Mouse (Mus musculus) midbrain, postnatal 0 days (tissue): Measurements from ENCODE around the gene Slc22a2. TPM values are rescaled to one million over a fixed set of nuclear protein-coding genes. Genes with fewer than 3 reads are reported as not detected.

Experiments used
- ATAC-seq: fragments of 200-750 bp; cut with Nextera tagmentation; 2 replicates; pipeline ENCODE4 v1.8.0; 2017; ENCODE audit warnings: moderate number of reproducible peaks, mild to moderate bottlenecking, moderate TSS enrichment, moderate library complexity; ENCODE audit not compliant: low FRiP score
- DNase-seq: peaks from one replicate; pipeline ENCODE4 v3.0.0-alpha.2; 2015; ENCODE audit warnings: low spot score
- H3K27ac ChIP-seq: fragments of 300-500 bp; sonication (generic); 2 replicates; pipeline ENCODE4 v1.5.1; 2014; ENCODE audit warnings: low read depth, mild to moderate bottlenecking, low read length, mixed read lengths
- H3K27me3 ChIP-seq: fragments of 300-500 bp; sonication (generic); 2 replicates; pipeline ENCODE4 v1.6.1; 2014; ENCODE audit warnings: low read length, control low read depth, mixed read lengths; ENCODE audit not compliant: insufficient read depth
- H3K36me3 ChIP-seq: fragments of 300-500 bp; sonication (generic); 2 replicates; pipeline ENCODE4 v1.6.1; 2014; ENCODE audit warnings: low read length, control low read depth, mixed read lengths; ENCODE audit not compliant: insufficient read depth
- H3K4me1 ChIP-seq: fragments of 300-500 bp; sonication (generic); 2 replicates; pipeline ENCODE4 v1.6.1; 2014; ENCODE audit warnings: mild to moderate bottlenecking, control low read depth, antibody characterized with exemption, low read length, mixed read lengths; ENCODE audit not compliant: insufficient read depth
- H3K4me2 ChIP-seq: fragments of 300-500 bp; sonication (generic); 2 replicates; pipeline ENCODE4 v1.6.1; 2014; ENCODE audit warnings: low read depth, mild to moderate bottlenecking, low read length, mixed read lengths; ENCODE audit not compliant: poor library complexity, severe bottlenecking
- H3K4me3 ChIP-seq: fragments of 300-500 bp; sonication (generic); 2 replicates; pipeline ENCODE4 v1.5.1; 2014; ENCODE audit warnings: low read depth, mild to moderate bottlenecking, low read length, moderate library complexity
- H3K9ac ChIP-seq: fragments of 300-500 bp; sonication (generic); replicated peaks from 2 replicates; pipeline ENCODE4 v1.6.1; 2014; ENCODE audit warnings: mild to moderate bottlenecking, low read length, moderate library complexity, mixed read lengths; ENCODE audit not compliant: poor library complexity, severe bottlenecking
- H3K9me3 ChIP-seq: fragments of 300-500 bp; sonication (generic); 2 replicates; pipeline ENCODE4 v1.6.1; 2016; ENCODE audit warnings: low read length, control low read depth
- CTCF ChIP-seq: IDR thresholded peaks from 2 replicates; pipeline ENCODE4 v1.5.1; 2016; ENCODE audit warnings: antibody characterized with exemption, mild to moderate bottlenecking
- WGBS: fragments of 180-500 bp; shearing (Covaris S2); extraction: QIAGEN DNeasy Blood & Tissue Kit; methylation state at CpG from one replicate; pipeline ENCODE4 v1.1.7; 2014; 5-methylcytosine and 5-hydroxymethylcytosine counted together
- polyA plus RNA-seq: library from polyadenylated mRNA; unstranded; fragments of >200 nt; fragmentation: Nextera tagmentation; extraction: Ambion mirVana; gene quantifications from 2 replicates; pipeline ENCODE4 v1.2.1, GENCODE M21; 2015
- total RNA-seq: library from RNA; depleted of rRNA; stranded (reverse); fragments of >200 nt; gene quantifications from 2 replicates; pipeline ENCODE4 v1.2.3, GENCODE M21; 2014

Slc22a2 gene
- total and polyA plus RNA-seq, 2 experiments from 2014 or later = 0.44 to 0.83 TPM

- Histone ChIP-seq H3K4me1 (no peaks in the 10 kb centered on the region), H3K9me3 (no peaks in the 10 kb centered on the region), H3K4me3 (no peak overlapping the region), H3K27ac (no peak overlapping the region), H3K27me3 (no peaks in the 10 kb centered on the region), H3K9ac (no peak overlapping the region), H3K4me2 (no peak overlapping the region), H3K36me3 (no peaks in the 10 kb centered on the region)
- ATAC-seq (no peak), DNase-seq (no peak)
- no peak for TF ChIP-seq CTCF
- 74% methylated on average over 4 of the region's 4 CpGs for WGBS
Measured at GRCm38 (mm10) chr17:12641087-12641486, 57.2 kb downstream of the Slc22a2 start.

- H3K9ac ChIP-seq = no peak overlapping the region
- H3K36me3 ChIP-seq = no peaks in the 10 kb centered on the region
- H3K4me3 ChIP-seq = no peak overlapping the region
- TF ChIP-seq CTCF = no peak
- 85% methylated on average over 5 of the region's 5 CpGs for WGBS
- DNase-seq (no peak), ATAC-seq (no peak)
- H3K4me1 ChIP-seq = no peaks in the 10 kb centered on the region
- H3K27ac ChIP-seq = no peak overlapping the region
- no peak overlapping the region for H3K4me2 ChIP-seq
- no peaks in the 10 kb centered on the region for H3K9me3 ChIP-seq
- H3K27me3 ChIP-seq = no peaks in the 10 kb centered on the region
Measured at GRCm38 (mm10) chr17:12645461-12645860, 61.5 kb downstream of the Slc22a2 start.

GRCm38 (mm10) chr17:12652604-12653003, 68.7 kb downstream of the Slc22a2 start:
- DNase-seq = no peak
- no peaks in the 10 kb centered on the region; the same call in 1 of the 2 replicates for H3K4me1 ChIP-seq
- no peak overlapping the region for H3K27ac ChIP-seq
- ATAC-seq = no peak
- H3K4me3 ChIP-seq = no peak overlapping the region
- no peak for TF ChIP-seq CTCF
- no peaks in the 10 kb centered on the region for H3K27me3 ChIP-seq
- H3K9ac ChIP-seq = no peak overlapping the region
- no peak overlapping the region for H3K4me2 ChIP-seq
- 95% methylated on average over 11 of the region's 11 CpGs for WGBS
- H3K9me3 ChIP-seq = no peaks in the 10 kb centered on the region
- H3K36me3 ChIP-seq = no peaks in the 10 kb centered on the region

- no peak for TF ChIP-seq CTCF
Measured at GRCm38 (mm10) chr17:12654061-12654460, 70.1 kb downstream of the Slc22a2 start.

GRCm38 (mm10) chr17:12655826-12656225, 71.9 kb downstream of the Slc22a2 start:
- no peaks in the 10 kb centered on the region for H3K36me3 ChIP-seq
- H3K27ac ChIP-seq = no peak overlapping the region
- 85% methylated on average over 7 of the region's 7 CpGs for WGBS
- H3K4me1 ChIP-seq = no peaks in the 10 kb centered on the region; the same call in 1 of the 2 replicates
- no peaks in the 10 kb centered on the region for H3K27me3 ChIP-seq
- H3K9ac ChIP-seq = no peak overlapping the region
- no peak for TF ChIP-seq CTCF
- ATAC-seq (no peak), DNase-seq (no peak)
- no peak overlapping the region for H3K4me2 ChIP-seq
- no peaks in the 10 kb centered on the region for H3K9me3 ChIP-seq
- H3K4me3 ChIP-seq = no peak overlapping the region

More at GRCm38 (mm10) chr17:12654061-12654460, 70.1 kb downstream of the Slc22a2 start:
- no peaks in the 10 kb centered on the region; the same call in 1 of the 2 replicates for H3K4me1 ChIP-seq
- no peak for ATAC-seq
- H3K9ac ChIP-seq = no peak overlapping the region
- no peak for DNase-seq
- no peaks in the 10 kb centered on the region for H3K36me3 ChIP-seq
- no peaks in the 10 kb centered on the region for H3K27me3 ChIP-seq
- H3K9me3 ChIP-seq = no peaks in the 10 kb centered on the region
- no peak overlapping the region for H3K4me2 ChIP-seq
- 48% methylated on average over 3 of the region's 3 CpGs for WGBS
- no peak overlapping the region for H3K27ac ChIP-seq
- H3K4me3 ChIP-seq = no peak overlapping the region

GRCm38 (mm10) chr17:12658784-12659183, 74.9 kb downstream of the Slc22a2 start:
- no peaks in the 10 kb centered on the region for H3K9me3 ChIP-seq
- WGBS = 87% methylated on average over 7 of the region's 7 CpGs
- H3K27me3 ChIP-seq = no peaks in the 10 kb centered on the region
- no peaks in the 10 kb centered on the region; the same call in 1 of the 2 replicates for H3K4me1 ChIP-seq
- ATAC-seq (no peak), DNase-seq (no peak)
- H3K4me2 ChIP-seq = no peak overlapping the region
- H3K27ac ChIP-seq = no peak overlapping the region
- H3K36me3 ChIP-seq = no peaks in the 10 kb centered on the region
- no peak for TF ChIP-seq CTCF
- H3K4me3 ChIP-seq = no peak overlapping the region
- no peak overlapping the region for H3K9ac ChIP-seq
